Mouse (Mus musculus) stomach, embryonic 14.5 days (tissue): ENCODE data around the gene Slc25a35. TPM values are rescaled to one million over a fixed set of nuclear protein-coding genes. Genes with fewer than 3 reads are reported as not detected.
A peak's percentile ranks its signal among the peaks of the same experiment; 100 is the strongest.
"Not testable (repeated sequence)": the region's sequence is repeated elsewhere in the genome, so short reads cannot be mapped to it uniquely, and the experiment has no call there.

Experiments used
- ATAC-seq: fragments of 200-750 bp; cut with Nextera tagmentation; 2 replicates; pipeline ENCODE4 v1.8.0; 2017; ENCODE audit warnings: low read depth, moderate TSS enrichment; ENCODE audit not compliant: insufficient number of reproducible peaks, insufficient read depth, low FRiP score
- H3K27ac ChIP-seq: fragments of 300-500 bp; sonication (generic); 2 replicates; pipeline ENCODE4 v1.5.1; 2014; ENCODE audit warnings: mild to moderate bottlenecking, low read length, moderate library complexity, mixed read lengths
- H3K27me3 ChIP-seq: fragments of 300-500 bp; sonication (generic); 2 replicates; pipeline ENCODE4 v1.6.1; 2014; ENCODE audit warnings: low read length, control low read depth, mixed read lengths; ENCODE audit not compliant: control insufficient read depth, insufficient read depth
- H3K36me3 ChIP-seq: fragments of 300-500 bp; sonication (generic); 2 replicates; pipeline ENCODE4 v1.6.1; 2014; ENCODE audit warnings: mild to moderate bottlenecking, control low read depth, low read length, moderate library complexity, mixed read lengths; ENCODE audit not compliant: control insufficient read depth, insufficient read depth
- H3K4me1 ChIP-seq: fragments of 300-500 bp; sonication (generic); 2 replicates; pipeline ENCODE4 v1.6.1; 2014; ENCODE audit warnings: low read length, control low read depth, mixed read lengths; ENCODE audit not compliant: control insufficient read depth, insufficient read depth
- H3K4me2 ChIP-seq: fragments of 300-500 bp; sonication (generic); replicated peaks from 2 replicates; pipeline ENCODE4 v1.6.1; 2014; ENCODE audit warnings: low read depth, low read length, control low read depth
- H3K4me3 ChIP-seq: fragments of 300-500 bp; sonication (generic); 2 replicates; pipeline ENCODE4 v1.5.1; 2014; ENCODE audit warnings: low read depth, low read length, control low read depth
- H3K9ac ChIP-seq: fragments of 300-500 bp; sonication (generic); replicated peaks from 2 replicates; pipeline ENCODE4 v1.6.1; 2014; ENCODE audit warnings: low read depth, mild to moderate bottlenecking, control low read depth, low read length, moderate library complexity, mixed read lengths
- H3K9me3 ChIP-seq: fragments of 300-500 bp; sonication (generic); 2 replicates; pipeline ENCODE4 v1.6.1; 2016; ENCODE audit warnings: low read depth, low read length, control low read depth; ENCODE audit not compliant: control insufficient read depth
- WGBS: fragments of 180-500 bp; shearing (Covaris S2); extraction: QIAGEN DNeasy Blood & Tissue Kit; methylation state at CpG from one replicate; pipeline ENCODE4 v1.1.7; 2014; 5-methylcytosine and 5-hydroxymethylcytosine counted together
- polyA plus RNA-seq: library from polyadenylated mRNA; unstranded; fragments of >200 nt; fragmentation: Nextera tagmentation; extraction: Ambion mirVana; gene quantifications from 2 replicates; pipeline ENCODE4 v1.2.1, GENCODE M21; 2014

Gene Slc25a35
- polyA plus RNA-seq, 1 experiment from 2014 or later = 4.1 TPM

- not testable (repeated sequence) for H3K9me3 ChIP-seq, H3K4me3 ChIP-seq, H3K4me2 ChIP-seq, H3K27me3 ChIP-seq, H3K27ac ChIP-seq, H3K9ac ChIP-seq, ATAC-seq, H3K4me1 ChIP-seq
- WGBS = 86% methylated on average over 4 of the region's 4 CpGs
- H3K36me3 ChIP-seq = peaks cover 39% of the 10 kb centered on the region
These were observed 34.9 kb downstream of the Slc25a35 start for GRCm38 (mm10) chr11:69002782-69003181.

- H3K4me1 ChIP-seq = peaks cover 6% of the 10 kb centered on the region; the same call in 1 of the 2 replicates
- no peak for ATAC-seq
- H3K27me3 ChIP-seq = no peaks in the 10 kb centered on the region
- no peak overlapping the region for H3K4me3 ChIP-seq
- H3K36me3 ChIP-seq = peaks cover 35% of the 10 kb centered on the region
- H3K27ac ChIP-seq = no peak overlapping the region
- WGBS = 57% methylated on average over 4 of the region's 4 CpGs
- no peak overlapping the region for H3K4me2 ChIP-seq
- no peak overlapping the region for H3K9ac ChIP-seq
- H3K9me3 ChIP-seq = no peaks in the 10 kb centered on the region
These were observed 35.7 kb downstream of the Slc25a35 start for GRCm38 (mm10) chr11:69003592-69003991.

GRCm38 (mm10) chr11:69005193-69005592 lies 37.3 kb downstream of the Slc25a35 start:
- Histone ChIP-seq H3K9me3 (no peaks in the 10 kb centered on the region), H3K9ac (no peak overlapping the region), H3K4me1 (peaks cover 6% of the 10 kb centered on the region; the same call in 1 of the 2 replicates), H3K4me3 (no peak overlapping the region), H3K27me3 (no peaks in the 10 kb centered on the region), H3K4me2 (no peak overlapping the region), H3K36me3 (peaks cover 28% of the 10 kb centered on the region), H3K27ac (no peak overlapping the region)
- ATAC-seq = no peak
- WGBS = 91% methylated on average over 7 of the region's 7 CpGs

GRCm38 (mm10) chr11:69006575-69006974 lies 38.6 kb downstream of the Slc25a35 start:
- H3K27ac ChIP-seq, H3K9me3 ChIP-seq, H3K4me3 ChIP-seq, H3K27me3 ChIP-seq, ATAC-seq, H3K4me1 ChIP-seq, H3K9ac ChIP-seq, H3K4me2 ChIP-seq: not testable (repeated sequence)
- H3K36me3 ChIP-seq = peaks cover 18% of the 10 kb centered on the region

DNA sequence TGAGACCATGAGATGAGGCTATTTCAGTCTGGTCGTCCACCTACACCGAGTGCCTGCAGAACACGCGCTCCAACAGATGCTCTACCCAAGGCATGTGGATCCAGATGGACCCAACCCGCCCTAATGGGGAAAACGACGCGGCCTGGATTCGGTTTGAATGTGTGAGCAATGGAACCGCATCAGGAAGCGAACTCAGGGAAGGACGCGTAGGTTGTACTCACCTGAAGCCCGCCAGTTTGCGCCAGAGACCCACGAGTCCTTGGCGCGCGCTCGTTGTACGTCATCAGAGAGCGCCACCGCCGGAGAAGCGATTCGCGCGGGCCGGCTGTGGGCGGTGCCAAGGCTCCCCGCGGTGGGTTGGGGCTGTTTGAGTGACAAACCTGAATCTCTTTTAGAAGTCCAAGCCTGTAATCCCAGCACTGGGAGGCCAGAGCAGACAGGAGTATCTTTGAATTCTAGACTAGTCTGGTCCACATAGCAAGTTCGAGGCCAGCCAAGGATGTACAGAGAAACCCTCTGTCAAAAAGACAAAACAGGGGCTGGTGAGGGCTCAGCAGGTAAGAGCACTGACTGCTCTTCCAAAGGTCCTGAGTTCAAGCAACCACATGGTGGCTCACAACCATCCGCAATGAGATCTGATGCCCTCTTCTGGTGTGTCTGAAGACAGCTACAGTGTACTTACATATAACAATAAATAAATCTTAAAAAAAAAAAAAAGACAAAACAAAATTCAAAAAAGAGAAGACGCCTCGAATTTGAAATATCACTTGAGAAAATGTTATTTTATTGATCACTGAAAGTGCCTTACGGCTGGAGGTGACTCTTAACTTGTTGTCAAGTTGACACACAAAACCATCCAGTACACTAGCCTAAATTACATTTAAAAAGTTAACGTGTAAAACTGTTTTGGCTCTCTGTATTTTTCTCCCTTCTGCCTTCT lies 40.5 kb downstream of the Slc25a35 start, which contains the start of gene Pfas:
Gene Pfas, minus strand, starts transcription at position 279 of the 940 bp plus-strand sequence.
- Histone ChIP-seq H3K9me3 (no peaks in the 10 kb centered on the region), H3K27ac (peak within 1 kb of the TSS; percentile 58; the same call in 1 of the 2 replicates), H3K4me2 (peak within 1 kb of the TSS; percentile 54), H3K9ac (peak within 1 kb of the TSS; percentile 64), H3K4me1 (peaks cover 6% of the 10 kb centered on the region; the same call in 1 of the 2 replicates), H3K36me3 (peaks cover 1% of the 10 kb centered on the region; the same call in 1 of the 2 replicates), H3K4me3 (peak within 1 kb of the TSS; percentile 78), H3K27me3 (no peaks in the 10 kb centered on the region)
- 8% methylated on average over 38 of the region's 38 CpGs for WGBS
- ATAC-seq = peak; percentile 74

- no peak overlapping the region for H3K27ac ChIP-seq
- no peaks in the 10 kb centered on the region for H3K9me3 ChIP-seq
- H3K36me3 ChIP-seq = no peaks in the 10 kb centered on the region
- no peak overlapping the region for H3K4me3 ChIP-seq
- no peak for ATAC-seq
- H3K4me2 ChIP-seq = no peak overlapping the region
- no peaks in the 10 kb centered on the region for H3K27me3 ChIP-seq
- WGBS = 88% methylated on average over 1 of the region's 1 CpGs
- peaks cover 6% of the 10 kb centered on the region; the same call in 1 of the 2 replicates for H3K4me1 ChIP-seq
- H3K9ac ChIP-seq = no peak overlapping the region
These were observed 41.6 kb downstream of the Slc25a35 start for GRCm38 (mm10) chr11:69009508-69009907.

DNA sequence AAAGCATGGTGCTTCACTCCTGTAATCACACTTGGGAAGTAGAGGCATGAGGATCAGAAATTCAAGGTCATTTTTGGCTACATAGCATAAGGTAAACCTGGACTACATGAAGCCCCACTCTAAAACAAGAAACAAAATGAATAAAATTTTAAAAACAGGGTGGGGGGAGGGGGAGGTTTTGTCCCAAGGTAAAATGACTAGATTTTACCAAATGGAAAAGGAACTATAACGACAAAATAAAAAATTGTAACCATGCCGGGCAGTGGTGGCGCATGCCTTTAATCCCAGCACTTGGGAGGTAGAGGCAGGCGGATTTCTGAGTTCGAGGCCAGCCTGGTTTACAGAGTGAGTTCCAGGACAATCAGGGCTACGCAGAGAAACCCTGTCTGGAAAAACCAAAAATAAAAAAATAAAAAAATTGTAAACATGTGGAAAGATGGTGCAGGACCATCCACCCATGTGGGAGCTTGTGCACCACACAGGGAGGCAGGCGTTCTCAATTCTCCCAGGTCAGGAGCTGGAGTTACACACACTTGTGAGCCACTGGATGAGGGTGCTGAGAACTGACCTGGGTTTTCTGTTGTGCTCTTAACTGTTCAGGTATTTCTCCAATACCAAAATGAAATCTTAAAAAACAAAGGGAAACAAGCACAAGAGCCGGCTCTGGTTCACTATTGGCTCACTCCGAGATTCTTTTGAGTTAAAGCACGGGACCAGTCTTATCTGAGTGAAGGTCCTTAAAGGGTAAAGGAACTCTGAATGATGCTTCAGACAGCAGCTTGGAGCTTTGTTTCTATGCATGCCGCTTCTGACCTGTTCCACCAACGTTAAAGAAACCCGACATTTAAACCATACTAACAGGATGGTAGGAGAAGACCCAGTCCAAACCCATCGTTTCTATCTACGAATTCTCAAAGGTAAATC lies 42.7 kb downstream of the Slc25a35 start:
- WGBS = 87% methylated on average over 15 of the region's 15 CpGs
- Histone ChIP-seq H3K27me3 (no peaks in the 10 kb centered on the region), H3K27ac (no peak overlapping the region), H3K9me3 (no peaks in the 10 kb centered on the region), H3K4me3 (no peak overlapping the region), H3K36me3 (no peaks in the 10 kb centered on the region), H3K4me1 (peaks cover 6% of the 10 kb centered on the region; the same call in 1 of the 2 replicates), H3K9ac (no peak overlapping the region), H3K4me2 (no peak overlapping the region)
- ATAC-seq = no peak

DNA sequence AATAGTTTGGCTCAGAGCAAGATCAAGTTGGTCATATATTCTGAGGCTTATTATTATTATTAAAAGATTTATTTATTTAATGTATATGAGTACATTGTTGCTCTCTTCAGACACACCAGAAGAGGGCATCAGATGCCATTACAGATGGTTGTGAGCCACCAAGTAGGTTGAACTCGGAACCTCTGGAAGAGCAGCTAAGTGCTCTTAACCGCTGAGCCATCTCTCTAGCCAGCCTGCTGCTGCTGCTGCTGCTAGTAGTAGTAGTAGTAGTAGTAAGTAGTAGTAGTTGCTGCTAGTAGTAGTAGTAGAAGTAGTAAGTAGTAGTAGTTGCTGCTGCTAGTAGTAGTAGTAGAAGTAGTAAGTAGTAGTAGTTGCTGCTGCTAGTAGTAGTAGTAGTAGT lies 43.5 kb downstream of the Slc25a35 start:
- H3K27me3 ChIP-seq, ATAC-seq, H3K36me3 ChIP-seq, H3K9me3 ChIP-seq, H3K4me1 ChIP-seq: not testable (repeated sequence)
- peak overlapping the region; percentile 52; the same call in 1 of the 2 replicates for H3K9ac ChIP-seq
- peak overlapping the region; percentile 90; the same call in 1 of the 2 replicates for H3K27ac ChIP-seq
- H3K4me2 ChIP-seq = peak overlapping the region; percentile 83
- WGBS = 67% methylated on average over 2 of the region's 2 CpGs
- peak overlapping the region; percentile 50 for H3K4me3 ChIP-seq
